Mouse (Mus musculus) stomach, embryonic 16.5 days (tissue): ENCODE measurements at regions not wholly inside any gene's neighbourhood (a gene's known extent, or its start where the extent isn't known, plus 50 kb on each side); places are given as distances from the start of the nearest gene placed in this dataset.

Experiments
- ATAC-seq: fragments of 200-750 bp; cut with Nextera tagmentation; 2 replicates; pipeline ENCODE4 v1.8.0; 2017; ENCODE audit warnings: moderate number of reproducible peaks, moderate TSS enrichment; ENCODE audit not compliant: insufficient read depth, low FRiP score
- H3K27ac ChIP-seq: fragments of 300-500 bp; sonication (generic); 2 replicates; pipeline ENCODE4 v1.5.1; 2014; ENCODE audit warnings: low read length
- H3K27me3 ChIP-seq: fragments of 300-500 bp; sonication (generic); 2 replicates; pipeline ENCODE4 v1.6.1; 2014; ENCODE audit warnings: low read length, control low read depth, mixed read lengths; ENCODE audit not compliant: control insufficient read depth, insufficient read depth
- H3K36me3 ChIP-seq: fragments of 300-500 bp; sonication (generic); 2 replicates; pipeline ENCODE4 v1.6.1; 2014; ENCODE audit warnings: low read length; ENCODE audit not compliant: control insufficient read depth, insufficient read depth
- H3K4me1 ChIP-seq: fragments of 300-500 bp; sonication (generic); 2 replicates; pipeline ENCODE4 v1.6.1; 2014; ENCODE audit warnings: low read length, control low read depth, mixed read lengths; ENCODE audit not compliant: control insufficient read depth, insufficient read depth
- H3K4me2 ChIP-seq: fragments of 300-500 bp; sonication (generic); 2 replicates; pipeline ENCODE4 v1.6.1; 2014; ENCODE audit warnings: low read depth, low read length, mixed read lengths
- H3K4me3 ChIP-seq: fragments of 300-500 bp; sonication (generic); replicated peaks from 2 replicates; pipeline ENCODE4 v1.5.1; 2014; ENCODE audit warnings: mild to moderate bottlenecking, low read length
- H3K9ac ChIP-seq: fragments of 300-500 bp; sonication (generic); 2 replicates; pipeline ENCODE4 v1.6.1; 2014; ENCODE audit warnings: low read length
- H3K9me3 ChIP-seq: fragments of 300-500 bp; sonication (generic); replicated peaks from 2 replicates; pipeline ENCODE4 v1.6.1; 2016; ENCODE audit warnings: low read length, control low read depth; ENCODE audit not compliant: control insufficient read depth
- WGBS: fragments of 180-500 bp; shearing (Covaris S2); extraction: QIAGEN DNeasy Blood & Tissue Kit; methylation state at CpG from one replicate; pipeline ENCODE4 v1.1.7; 2014; 5-methylcytosine and 5-hydroxymethylcytosine counted together

DNA sequence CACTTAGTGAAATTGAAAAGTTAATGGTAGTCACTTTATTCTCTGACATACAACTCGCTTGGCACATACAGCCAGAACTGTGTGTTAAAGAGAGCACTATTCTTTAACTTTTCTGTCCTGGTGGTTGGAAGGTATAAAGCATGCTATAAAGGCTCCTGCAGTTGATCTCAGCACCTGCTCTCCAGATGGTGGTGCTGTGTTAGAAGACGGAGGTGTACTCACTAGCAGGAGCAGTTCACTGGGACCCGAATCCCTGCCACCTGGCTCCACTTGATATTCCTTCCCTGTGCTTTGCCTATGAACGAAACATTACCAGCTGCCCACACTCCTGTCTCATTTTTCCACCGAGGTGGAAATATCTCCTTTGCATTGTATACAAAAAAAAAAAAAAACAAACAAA lies 373.2 kb upstream of the Adamts16 start:
- 50% methylated on average over 5 of the region's 5 CpGs for whole genome bisulfite sequencing
- H3K4me1 ChIP-seq: no peaks in the 10 kb centered on the region
- no peak for ATAC-seq
- H3K27ac ChIP-seq: no peak overlapping the region
- H3K27me3 ChIP-seq: no peaks in the 10 kb centered on the region; the same call in 1 of the 2 replicates
- no peak overlapping the region for H3K9ac ChIP-seq
- H3K4me2 ChIP-seq: no peak overlapping the region
- H3K4me3 ChIP-seq: no peak overlapping the region
- no peaks in the 10 kb centered on the region for H3K9me3 ChIP-seq
- H3K36me3 ChIP-seq: no peaks in the 10 kb centered on the region

DNA sequence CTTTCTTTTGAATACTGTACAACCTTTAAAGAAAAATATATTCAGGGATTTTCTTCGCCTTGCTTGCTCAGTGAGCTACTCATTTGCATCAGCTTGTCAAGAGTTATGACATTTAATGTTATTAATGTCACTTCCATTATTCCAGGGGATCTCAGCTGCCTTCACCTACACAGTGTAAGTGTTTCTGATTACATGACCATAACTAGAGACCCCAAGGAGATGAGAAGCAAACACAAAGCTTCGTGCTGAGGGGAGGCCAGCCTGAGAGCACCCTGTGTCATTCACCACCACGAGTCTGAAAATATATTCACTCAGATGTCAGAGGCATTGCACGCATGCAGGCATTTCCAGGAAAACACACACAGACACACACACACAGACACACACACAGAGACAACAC lies 369.8 kb upstream of the Adamts16 start:
- no peak for ATAC-seq
- H3K4me3 ChIP-seq: no peak overlapping the region
- no peak overlapping the region for H3K9ac ChIP-seq
- H3K4me2 ChIP-seq: no peak overlapping the region
- H3K36me3 ChIP-seq: no peaks in the 10 kb centered on the region
- H3K27me3 ChIP-seq: no peaks in the 10 kb centered on the region
- peak overlapping the region; percentile 29; the same call in 1 of the 2 replicates for H3K27ac ChIP-seq
- 70% methylated on average over 4 of the region's 4 CpGs for WGBS
- H3K4me1 ChIP-seq: no peaks in the 10 kb centered on the region
- H3K9me3 ChIP-seq: no peaks in the 10 kb centered on the region

DNA sequence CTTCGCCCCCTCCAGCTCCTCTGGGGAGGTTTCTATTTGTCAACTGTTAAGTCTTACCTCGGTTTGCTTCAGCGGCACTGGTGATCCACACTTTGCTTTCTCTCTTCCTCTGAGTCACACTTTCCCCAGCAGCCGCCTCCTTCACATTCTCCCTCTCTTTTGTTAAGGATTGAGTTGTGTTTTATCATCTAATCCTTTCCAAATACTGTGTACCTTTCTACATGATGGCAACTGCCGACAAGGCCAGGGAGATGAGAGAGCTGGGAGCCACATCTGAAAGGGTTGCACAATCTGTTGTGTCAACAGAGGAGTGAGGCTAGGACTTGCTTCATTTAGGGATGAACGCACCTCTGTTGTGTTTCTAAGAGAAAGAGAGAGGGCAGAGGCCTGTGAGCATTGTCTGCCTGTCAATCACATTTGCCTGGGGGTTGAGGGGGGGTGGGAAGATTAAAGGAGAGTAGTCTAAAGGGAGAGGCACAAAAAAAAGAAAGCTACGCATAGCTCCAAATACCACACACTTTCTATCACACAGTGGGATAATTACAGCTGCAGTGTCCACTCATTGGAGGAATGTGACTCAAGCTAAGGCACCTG lies 369.1 kb upstream of the Adamts16 start:
- no peak overlapping the region for H3K4me3 ChIP-seq
- H3K9me3 ChIP-seq: no peaks in the 10 kb centered on the region
- peak; percentile 83 for ATAC-seq
- H3K4me1 ChIP-seq: no peaks in the 10 kb centered on the region
- H3K9ac ChIP-seq: no peak overlapping the region
- WGBS: 38% methylated on average over 7 of the region's 7 CpGs
- no peak overlapping the region for H3K27ac ChIP-seq
- no peaks in the 10 kb centered on the region for H3K36me3 ChIP-seq
- no peaks in the 10 kb centered on the region for H3K27me3 ChIP-seq
- no peak overlapping the region for H3K4me2 ChIP-seq

DNA sequence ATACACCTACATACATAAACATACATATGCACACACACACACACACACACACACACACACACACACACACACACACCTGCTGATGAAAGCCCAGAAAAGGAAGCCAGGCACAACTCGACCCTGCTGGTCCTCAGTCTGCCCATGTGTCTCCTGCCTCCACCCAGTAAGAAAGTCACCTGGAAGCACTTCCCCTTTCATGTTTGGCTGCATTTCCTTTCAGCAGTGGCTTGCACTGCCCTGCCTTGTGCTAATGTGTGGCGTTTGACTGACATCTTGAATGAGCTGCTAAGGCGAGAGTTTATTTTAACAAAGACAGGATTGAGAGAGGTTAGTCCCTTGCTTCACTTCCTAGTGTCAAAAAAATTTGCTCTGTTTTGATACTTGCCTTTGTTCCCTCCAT lies 364.1 kb upstream of the Adamts16 start:
- Histone ChIP-seq H3K9ac (no peak overlapping the region), H3K27ac (no peak overlapping the region), H3K4me2 (no peak overlapping the region), H3K27me3 (no peaks in the 10 kb centered on the region), H3K4me1 (no peaks in the 10 kb centered on the region), H3K9me3 (no peaks in the 10 kb centered on the region), H3K4me3 (no peak overlapping the region), H3K36me3 (no peaks in the 10 kb centered on the region)
- 31% methylated on average over 3 of the region's 3 CpGs for WGBS
- no peak for ATAC-seq

DNA sequence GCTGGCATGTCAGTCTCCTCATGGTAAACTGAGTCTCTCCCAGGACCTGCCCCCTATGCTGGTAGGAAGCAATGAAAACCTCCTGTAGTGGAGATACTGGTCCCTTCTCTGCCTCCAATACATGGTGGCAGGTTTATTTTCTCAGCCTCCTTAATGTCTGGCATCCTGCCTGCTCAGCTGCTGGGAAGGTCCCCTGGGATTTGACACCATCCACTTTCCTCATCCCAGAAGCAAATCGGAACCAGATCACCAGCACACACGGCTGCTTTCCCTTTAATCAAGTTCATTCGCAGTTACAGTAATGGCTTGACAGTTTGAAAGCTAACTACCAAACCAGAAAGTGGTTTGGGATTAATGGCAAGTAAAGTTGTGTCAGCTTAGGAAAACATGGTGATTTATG lies 359.0 kb upstream of the Adamts16 start:
- ATAC-seq: no peak
- Histone ChIP-seq H3K4me2 (no peak overlapping the region), H3K27me3 (no peaks in the 10 kb centered on the region), H3K36me3 (no peaks in the 10 kb centered on the region), H3K4me1 (no peaks in the 10 kb centered on the region), H3K4me3 (no peak overlapping the region), H3K27ac (no peak overlapping the region), H3K9ac (no peak overlapping the region), H3K9me3 (no peaks in the 10 kb centered on the region)
- WGBS: 36% methylated on average over 3 of the region's 3 CpGs

DNA sequence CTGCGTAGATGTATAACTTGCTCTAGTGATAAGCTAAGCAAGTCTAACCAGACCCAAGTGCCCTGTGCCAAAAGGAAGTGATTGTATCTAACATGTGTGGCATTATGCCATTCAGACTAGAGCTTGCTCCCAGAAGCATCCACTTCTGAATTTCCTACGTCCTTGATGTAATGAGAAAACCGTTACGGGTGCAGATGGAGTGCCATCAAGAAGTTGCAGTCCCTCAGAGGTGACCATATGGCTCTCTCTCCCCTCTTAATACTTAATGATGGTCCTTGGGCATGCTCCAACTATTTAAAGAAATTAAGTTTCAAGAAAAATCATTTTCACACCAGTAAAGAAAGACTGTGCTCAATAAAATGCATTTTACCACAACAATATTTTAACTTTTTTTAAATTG lies 354.1 kb upstream of the Adamts16 start:
- H3K4me1 ChIP-seq: no peaks in the 10 kb centered on the region
- no peaks in the 10 kb centered on the region for H3K36me3 ChIP-seq
- ATAC-seq: no peak
- H3K27ac ChIP-seq: no peak overlapping the region
- WGBS: 89% methylated on average over 4 of the region's 4 CpGs
- no peak overlapping the region for H3K9ac ChIP-seq
- no peak overlapping the region for H3K4me3 ChIP-seq
- no peaks in the 10 kb centered on the region for H3K9me3 ChIP-seq
- no peaks in the 10 kb centered on the region for H3K27me3 ChIP-seq
- no peak overlapping the region for H3K4me2 ChIP-seq

DNA sequence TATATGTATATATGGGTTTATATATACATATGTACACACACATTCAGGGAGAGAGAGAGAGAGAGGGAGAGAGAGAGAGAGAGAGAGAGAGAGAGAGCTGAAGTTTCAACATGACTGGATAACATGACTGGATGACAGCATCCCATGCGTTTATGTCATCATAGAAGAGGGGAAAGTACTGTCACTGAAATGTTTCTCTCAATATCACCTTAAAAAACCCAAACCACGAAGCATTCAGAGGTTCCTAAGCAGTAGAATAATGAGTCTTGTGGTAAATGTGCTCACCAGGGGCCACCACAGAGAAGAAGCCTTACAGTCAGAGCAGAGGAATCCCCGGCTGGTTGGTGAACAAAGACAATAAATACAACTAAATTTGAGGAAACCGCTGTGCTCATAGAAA lies 342.9 kb upstream of the Adamts16 start:
- 74% methylated on average over 4 of the region's 4 CpGs for WGBS
- no peak overlapping the region for H3K4me2 ChIP-seq
- H3K4me3 ChIP-seq: no peak overlapping the region
- no peak for ATAC-seq
- H3K9ac ChIP-seq: no peak overlapping the region
- no peaks in the 10 kb centered on the region for H3K4me1 ChIP-seq
- no peaks in the 10 kb centered on the region for H3K9me3 ChIP-seq
- H3K36me3 ChIP-seq: no peaks in the 10 kb centered on the region
- H3K27ac ChIP-seq: no peak overlapping the region
- no peaks in the 10 kb centered on the region for H3K27me3 ChIP-seq

DNA sequence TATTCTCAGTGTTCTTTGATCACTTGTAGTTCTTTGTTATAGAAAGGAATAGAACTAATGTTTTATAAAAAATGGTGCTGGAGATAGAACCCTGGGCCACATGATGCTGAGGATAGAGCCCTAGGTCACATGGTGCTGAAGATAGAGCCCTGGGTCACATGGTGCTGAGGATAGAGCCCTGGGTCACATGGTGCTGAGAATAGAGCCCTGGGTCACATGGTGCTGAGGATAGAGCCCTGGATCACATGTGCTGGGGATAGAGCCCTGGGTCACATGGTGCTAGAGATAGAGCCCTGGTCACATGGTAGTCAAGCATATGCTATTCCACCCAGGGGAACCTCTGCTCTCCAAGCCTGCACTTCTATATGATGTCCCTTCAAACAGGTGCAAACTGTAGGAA lies 337.5 kb upstream of the Adamts16 start:
- no peak overlapping the region for H3K27ac ChIP-seq
- no peak overlapping the region for H3K4me2 ChIP-seq
- H3K36me3 ChIP-seq: no peaks in the 10 kb centered on the region
- no peak overlapping the region for H3K9ac ChIP-seq
- H3K4me1 ChIP-seq: no peaks in the 10 kb centered on the region
- no peaks in the 10 kb centered on the region for H3K9me3 ChIP-seq
- H3K27me3 ChIP-seq: no peaks in the 10 kb centered on the region
- H3K4me3 ChIP-seq: no peak overlapping the region
- ATAC-seq: no peak

DNA sequence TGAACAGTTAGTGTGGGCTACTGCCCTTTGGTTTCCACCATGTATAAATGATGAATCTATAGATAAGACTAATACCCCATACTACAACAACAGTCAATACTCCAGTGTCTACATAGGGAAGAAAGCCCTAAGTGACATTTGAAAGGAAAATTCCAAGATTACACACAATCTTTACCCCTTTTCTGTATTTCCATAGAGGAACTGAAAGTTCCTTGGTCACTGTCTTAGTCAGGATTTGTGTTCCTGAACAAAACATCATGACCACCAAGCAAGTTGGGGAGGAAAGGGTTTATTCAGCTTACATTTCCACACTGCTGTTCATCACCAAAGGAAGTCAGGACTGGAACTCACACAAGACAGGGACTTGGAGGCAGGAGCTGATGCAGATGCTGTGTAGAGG lies 332.7 kb upstream of the Adamts16 start:
- H3K27me3 ChIP-seq: no peaks in the 10 kb centered on the region
- no peaks in the 10 kb centered on the region for H3K4me1 ChIP-seq
- H3K27ac ChIP-seq: no peak overlapping the region
- no peak overlapping the region for H3K9ac ChIP-seq
- no peaks in the 10 kb centered on the region for H3K36me3 ChIP-seq
- H3K4me2 ChIP-seq: no peak overlapping the region
- H3K4me3 ChIP-seq: no peak overlapping the region
- no peak for ATAC-seq
- no peaks in the 10 kb centered on the region for H3K9me3 ChIP-seq

DNA sequence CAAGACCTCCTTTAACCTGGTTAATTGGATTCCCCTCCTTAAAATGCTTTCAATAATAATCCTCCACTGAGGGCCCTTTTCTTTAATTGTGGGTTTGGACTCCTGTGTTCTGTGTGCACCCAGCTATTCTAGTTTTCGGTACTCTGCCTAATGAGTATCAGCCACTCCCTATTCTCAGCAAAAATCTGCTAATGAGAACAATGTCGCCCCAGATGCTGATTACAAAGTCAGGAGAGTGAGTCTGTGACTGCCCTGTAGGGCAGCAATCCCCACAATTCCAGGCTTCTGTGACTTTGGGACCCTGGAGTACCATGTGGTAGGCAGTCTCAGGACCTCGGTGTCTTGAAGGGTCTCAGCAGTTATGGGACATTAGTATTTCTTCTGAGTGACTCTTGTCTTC lies 324.6 kb upstream of the Adamts16 start:
- H3K4me2 ChIP-seq: no peak overlapping the region
- 70% methylated on average over 3 of the region's 3 CpGs for WGBS

More for the DNA sequence above, 324.6 kb upstream of the Adamts16 start:
- Histone ChIP-seq H3K4me1 (no peaks in the 10 kb centered on the region), H3K9ac (no peak overlapping the region), H3K27me3 (no peaks in the 10 kb centered on the region), H3K4me3 (no peak overlapping the region), H3K27ac (no peak overlapping the region), H3K9me3 (no peaks in the 10 kb centered on the region), H3K36me3 (no peaks in the 10 kb centered on the region)
- no peak for ATAC-seq
